Comparison of ENCODE assay signal across 22 mouse cellular contexts in genomic region chrX:53724596-53724995, GRCm38 (mm10). TPM values are rescaled to one million over a fixed set of nuclear protein-coding genes. Genes with fewer than 3 reads are reported as not detected.
"Had no signal": no experiment of that assay in that cellular context is flagged by ENCODE, and none has a peak within 500 bp of the region (broad histone marks: within the 10 kb centered on the region; RNA-seq: fewer than 3 reads in every experiment).

Gene 4930502E18Rik (plus strand): TSS chrX:53724826.

- H3K4me1 ChIP-seq: midbrain, embryonic 10.5 days; midbrain, embryonic 12.5 days; midbrain, embryonic 15.5 days; neural tube, embryonic 12.5 days had no signal

- H3K9me3 ChIP-seq: midbrain, embryonic 12.5 days; midbrain, embryonic 15.5 days; neural tube, embryonic 12.5 days had no signal

- H3K36me3 ChIP-seq: midbrain, embryonic 10.5 days; midbrain, embryonic 12.5 days; midbrain, embryonic 15.5 days; neural tube, embryonic 12.5 days had no signal

- H3K27ac ChIP-seq: liver, embryonic 14.5 days; midbrain, embryonic 10.5 days; midbrain, embryonic 12.5 days; midbrain, embryonic 15.5 days; neural tube, embryonic 12.5 days had no signal

- DNase-seq: lung, adult 18-20 months; lung, embryonic 14.5 days; lung, postnatal 10 days; lung, postnatal 4 days; retina, postnatal 1 day; right cerebral cortex, adult 18-20 months; right cerebral cortex, postnatal 25 days; right cerebral cortex, postnatal 4 days; spleen, adult 18-20 months; thymus, adult 2 months; thymus, postnatal 25 days; thymus, postnatal 4 days had no signal

- H3K4me3 ChIP-seq: midbrain, embryonic 10.5 days; midbrain, embryonic 12.5 days; midbrain, embryonic 15.5 days; neural tube, embryonic 12.5 days had no signal

- H3K9ac ChIP-seq: liver, embryonic 14.5 days; lung, embryonic 14.5 days; midbrain, embryonic 12.5 days; midbrain, embryonic 15.5 days; neural tube, embryonic 12.5 days had no signal

RNA-seq across cellular contexts. Expression of gene 4930502E18Rik, which starts in this region (rescaled TPM):
- total RNA-seq: megakaryocyte, adult 5-6 weeks; megakaryocyte-erythroid progenitor cell, adult 5-6 weeks; midbrain, postnatal 0 days; monocyte, adult 5-6 weeks; neutrophil, adult 5-6 weeks had no signal
